Mouse (Mus musculus): ENCODE measurements around the gene Fbxl7.

The Fbxl7 gene

GRCm38 (mm10) chr15:26895251-26895711, at the start of gene Fbxl7:
TSS of gene Fbxl7 (minus strand) at chr15:26895580.
- DNase-seq (ENCODE audit: inconsistent age in 2 of 2, low spot score in 1 of 2): peak; percentile 93 to 98

GRCm38 (mm10) chr15:26922026-26922425, 26.6 kb upstream of the Fbxl7 start:
- DNase-seq (ENCODE audit: inconsistent age in 2 of 2, low spot score in 1 of 2): no peak

- no peak for DNase-seq (ENCODE audit: inconsistent age in 2 of 2, low spot score in 1 of 2)
Measured at GRCm38 (mm10) chr15:26913427-26913826, 18.0 kb upstream of the Fbxl7 start.

- DNase-seq (ENCODE audit: inconsistent age in 2 of 2, low spot score in 1 of 2): no peak
Measured at GRCm38 (mm10) chr15:26895761-26896160, 381 bp upstream of the Fbxl7 start.

GRCm38 (mm10) chr15:26894801-26895229, 565 bp downstream of the Fbxl7 start:
- peak; percentile 64 to 86 for DNase-seq (ENCODE audit: inconsistent age in 2 of 2, low spot score in 1 of 2)

- DNase-seq (ENCODE audit: inconsistent age in 2 of 2, low spot score in 1 of 2): peak; percentile 62 to 91
Measured at GRCm38 (mm10) chr15:26894031-26894655, 1.2 kb downstream of the Fbxl7 start.

GRCm38 (mm10) chr15:26893136-26893535, 2.2 kb downstream of the Fbxl7 start:
- no peak for DNase-seq (ENCODE audit: inconsistent age in 2 of 2, low spot score in 1 of 2)

GRCm38 (mm10) chr15:26889971-26890370, 5.4 kb downstream of the Fbxl7 start:
- DNase-seq (ENCODE audit: inconsistent age in 2 of 2, low spot score in 1 of 2): no peak

- peak in 1 of 2 experiments; percentile 55 for DNase-seq (ENCODE audit: inconsistent age in 2 of 2, low spot score in 1 of 2)
Measured at GRCm38 (mm10) chr15:26888170-26888569, 7.2 kb downstream of the Fbxl7 start.

GRCm38 (mm10) chr15:26885979-26886378, 9.4 kb downstream of the Fbxl7 start:
- no peak for DNase-seq (ENCODE audit: inconsistent age in 2 of 2, low spot score in 1 of 2)

GRCm38 (mm10) chr15:26880212-26880956, 15.0 kb downstream of the Fbxl7 start:
- no peak for DNase-seq (ENCODE audit: inconsistent age in 2 of 2, low spot score in 1 of 2)

GRCm38 (mm10) chr15:26875687-26876086, 19.7 kb downstream of the Fbxl7 start:
- DNase-seq (ENCODE audit: inconsistent age in 2 of 2, low spot score in 1 of 2): peak; percentile 66 to 89

- DNase-seq (ENCODE audit: inconsistent age in 2 of 2, low spot score in 1 of 2): no peak
Measured at GRCm38 (mm10) chr15:26872234-26872633, 23.1 kb downstream of the Fbxl7 start.

GRCm38 (mm10) chr15:26869197-26869596, 26.2 kb downstream of the Fbxl7 start:
- no peak for DNase-seq (ENCODE audit: inconsistent age in 2 of 2, low spot score in 1 of 2)

- DNase-seq (ENCODE audit: inconsistent age in 2 of 2, low spot score in 1 of 2): peak; percentile 48 to 89
Measured at GRCm38 (mm10) chr15:26867521-26867920, 27.9 kb downstream of the Fbxl7 start.

- no peak for DNase-seq (ENCODE audit: inconsistent age in 2 of 2, low spot score in 1 of 2)
Measured at GRCm38 (mm10) chr15:26862173-26862572, 33.2 kb downstream of the Fbxl7 start.

- DNase-seq (ENCODE audit: inconsistent age in 2 of 2, low spot score in 1 of 2): no peak
Measured at GRCm38 (mm10) chr15:26849626-26850025, 45.8 kb downstream of the Fbxl7 start.

GRCm38 (mm10) chr15:26842216-26842615, 53.2 kb downstream of the Fbxl7 start:
- DNase-seq (ENCODE audit: inconsistent age in 2 of 2, low spot score in 1 of 2): peak in 1 of 2 experiments; percentile 35

GRCm38 (mm10) chr15:26838386-26838785, 57.0 kb downstream of the Fbxl7 start:
- DNase-seq (ENCODE audit: inconsistent age in 2 of 2, low spot score in 1 of 2): no peak

GRCm38 (mm10) chr15:26837200-26837599, 58.2 kb downstream of the Fbxl7 start:
- peak in 1 of 2 experiments; percentile 29 for DNase-seq (ENCODE audit: inconsistent age in 2 of 2, low spot score in 1 of 2)

- DNase-seq (ENCODE audit: inconsistent age in 2 of 2, low spot score in 1 of 2): peak in 1 of 2 experiments; percentile 51
Measured at GRCm38 (mm10) chr15:26834415-26834814, 61.0 kb downstream of the Fbxl7 start.

- DNase-seq (ENCODE audit: inconsistent age in 2 of 2, low spot score in 1 of 2): no peak
Measured at GRCm38 (mm10) chr15:26831141-26831540, 64.2 kb downstream of the Fbxl7 start.
